ENCODE assay signal across 7 mouse cellular contexts in the genomic region with DNA sequence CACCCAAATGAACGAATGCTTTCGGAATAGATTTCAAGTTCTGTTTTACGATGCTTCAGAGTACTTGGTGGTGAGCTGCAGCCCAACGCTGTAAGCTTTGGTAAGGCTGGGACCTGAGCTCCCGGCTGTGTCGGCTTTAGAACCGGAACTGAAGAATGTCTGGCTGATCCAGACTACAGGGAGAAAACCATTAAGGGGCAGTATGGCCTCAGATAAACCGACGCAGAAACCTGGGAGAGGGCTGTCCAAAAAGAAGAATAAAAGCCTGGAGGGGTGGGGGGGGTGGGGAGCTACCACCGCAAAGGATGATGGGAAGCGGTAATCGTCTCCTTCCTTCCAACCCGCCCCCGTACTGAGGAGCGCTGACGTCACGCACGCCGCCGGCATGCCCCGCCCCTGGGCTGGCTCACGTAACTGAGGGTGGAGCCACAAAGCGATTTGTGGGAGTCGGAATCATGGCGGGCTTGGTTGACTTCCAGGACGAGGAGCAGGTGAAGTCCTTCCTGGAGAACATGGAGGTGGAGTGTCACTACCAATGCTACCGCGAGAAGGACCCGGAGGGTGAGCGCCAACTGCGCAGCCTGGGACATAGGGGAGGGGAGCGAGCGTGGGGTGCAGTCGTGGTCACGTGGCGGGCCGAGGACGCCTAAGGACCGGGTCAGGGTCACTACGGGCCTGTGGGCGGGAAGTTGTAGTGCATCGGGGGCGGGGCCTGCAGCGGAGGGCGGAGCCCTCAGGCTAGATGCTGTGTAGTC. TPM values are rescaled to one million over a fixed set of nuclear protein-coding genes. Genes with fewer than 3 reads are reported as not detected.
DNase-seq lines count a peak whose midpoint lies in the region; ATAC-seq and TF ChIP-seq lines count a peak whose summit lies in the region.

A gene (plus strand): TSS at position 411 of the 755 bp plus-strand sequence.

- DNase-seq in adrenal gland, postnatal 25 days, result peak; percentile 98
- peak; percentile 99 for DNase-seq in heart, adult 11 months
- peak; percentile 98 for DNase-seq in kidney, adult 2 months
- DNase-seq in spleen, adult 2 months (ENCODE audit: low read depth in 1 of 2, low spot score in 2 of 2), result peak; percentile 95

- 0 out of 2 replicates have a peak, but pooled peaks cover 2% of the 10 kb centered on the region for H3K4me1 ChIP-seq in embryonic facial prominence, embryonic 12.5 days
- H3K4me1 ChIP-seq in kidney, adult 2 months (ENCODE audit: control insufficient read depth, insufficient read depth, low read length), result peaks cover 3% of the 10 kb centered on the region; the same call in 1 of the 2 replicates
- H3K4me1 ChIP-seq in limb, embryonic 12.5 days (replicated peaks), result peaks cover 11% of the 10 kb centered on the region; the same call in 1 of the 2 replicates
- H3K4me1 ChIP-seq in midbrain, embryonic 15.5 days, result peaks cover 17% of the 10 kb centered on the region
- no peaks in the 10 kb centered on the region for H3K4me1 ChIP-seq in spleen, adult 2 months (ENCODE audit: control insufficient read depth, insufficient read depth, insufficient read length)

- 1% methylated on average over 44 of the region's 45 CpGs for WGBS in embryonic facial prominence, embryonic 12.5 days
- WGBS in kidney, adult 2 months, result under 1% methylated on average over 45 of the region's 45 CpGs
- under 1% methylated on average over 44 of the region's 45 CpGs for WGBS in limb, embryonic 12.5 days
- under 1% methylated on average over 44 of the region's 45 CpGs for WGBS in midbrain, embryonic 15.5 days
- WGBS in spleen, adult 2 months, result under 1% methylated on average over 45 of the region's 45 CpGs

- peak within 1 kb of the TSS; percentile 60 for H3K9ac ChIP-seq in embryonic facial prominence, embryonic 12.5 days
- H3K9ac ChIP-seq in limb, embryonic 12.5 days (replicated peaks), result peak within 1 kb of the TSS; percentile 56
- H3K9ac ChIP-seq in midbrain, embryonic 15.5 days, result peak within 1 kb of the TSS; percentile 76

- H3K27ac ChIP-seq in embryonic facial prominence, embryonic 12.5 days, result peak within 1 kb of the TSS; percentile 93
- peak within 1 kb of the TSS; percentile 94 for H3K27ac ChIP-seq in kidney, adult 2 months (ENCODE audit: insufficient read depth, low read depth, low read length)
- H3K27ac ChIP-seq in limb, embryonic 12.5 days, result peak within 1 kb of the TSS; percentile 92
- H3K27ac ChIP-seq in midbrain, embryonic 15.5 days, result peak within 1 kb of the TSS; percentile 97
- H3K27ac ChIP-seq in spleen, adult 2 months (ENCODE audit: insufficient read depth, low read length), result peak within 1 kb of the TSS; percentile 78

- H3K27me3 ChIP-seq in embryonic facial prominence, embryonic 12.5 days, result no peaks in the 10 kb centered on the region
- no peaks in the 10 kb centered on the region for H3K27me3 ChIP-seq in kidney, adult 2 months (replicated peaks; ENCODE audit: control insufficient read depth, insufficient read depth, low read length)
- H3K27me3 ChIP-seq in limb, embryonic 12.5 days, result no peaks in the 10 kb centered on the region
- H3K27me3 ChIP-seq in midbrain, embryonic 15.5 days (replicated peaks), result no peaks in the 10 kb centered on the region
- H3K27me3 ChIP-seq in spleen, adult 2 months (ENCODE audit: control insufficient read depth, insufficient read depth, low read length), result no peaks in the 10 kb centered on the region

- ATAC-seq in embryonic facial prominence, embryonic 12.5 days (ENCODE audit: insufficient number of reproducible peaks, insufficient read depth, low FRiP score, low TSS enrichment), result peak; percentile 87
- peak; percentile 91 for ATAC-seq in limb, embryonic 12.5 days (ENCODE audit: insufficient number of reproducible peaks, insufficient read depth, low FRiP score, low TSS enrichment, low read depth)
- ATAC-seq in midbrain, embryonic 15.5 days (replicated peaks), result peak; percentile 94

- H3K4me2 ChIP-seq in embryonic facial prominence, embryonic 12.5 days (replicated peaks), result peak within 1 kb of the TSS; percentile 60
- H3K4me2 ChIP-seq in limb, embryonic 12.5 days, result peak within 1 kb of the TSS; percentile 58
- peak within 1 kb of the TSS; percentile 70 for H3K4me2 ChIP-seq in midbrain, embryonic 15.5 days

- H3K4me3 ChIP-seq in embryonic facial prominence, embryonic 12.5 days, result peak within 1 kb of the TSS; percentile 79
- H3K4me3 ChIP-seq in kidney, adult 2 months (ENCODE audit: insufficient read depth, low read depth, low read length), result peak within 1 kb of the TSS; percentile 78
- peak within 1 kb of the TSS; percentile 59 for H3K4me3 ChIP-seq in limb, embryonic 12.5 days (replicated peaks)
- peak within 1 kb of the TSS; percentile 79 for H3K4me3 ChIP-seq in midbrain, embryonic 15.5 days
- H3K4me3 ChIP-seq in spleen, adult 2 months (ENCODE audit: extremely low read depth, insufficient read depth, insufficient read length), result peak within 1 kb of the TSS; percentile 81

- H3K9me3 ChIP-seq in embryonic facial prominence, embryonic 12.5 days, result no peaks in the 10 kb centered on the region
- H3K9me3 ChIP-seq in limb, embryonic 12.5 days, result no peaks in the 10 kb centered on the region
- H3K9me3 ChIP-seq in midbrain, embryonic 15.5 days, result no peaks in the 10 kb centered on the region

- peak; percentile 22 for TF ChIP-seq POLR2A in kidney, adult 2 months (IDR thresholded peaks at IDR 0.05; ENCODE audit: low read depth, low read length)
- TF ChIP-seq POLR2A in spleen, adult 2 months (IDR thresholded peaks at IDR 0.05; ENCODE audit: low read depth, low read length), result no peak; the same call in 1 of the 2 replicates

- no peak for TF ChIP-seq CTCF in kidney, adult 2 months (conservative IDR thresholded peaks at IDR 0.05; ENCODE audit: insufficient read depth, insufficient read length, low read depth, low read length)
- TF ChIP-seq CTCF in spleen, adult 2 months (IDR thresholded peaks at IDR 0.05; ENCODE audit: extremely low read depth, insufficient read depth, insufficient read length, insufficient replicate concordance), result no peak

- H3K36me3 ChIP-seq in embryonic facial prominence, embryonic 12.5 days, result peaks cover 17% of the 10 kb centered on the region
- no peaks in the 10 kb centered on the region; the same call in 1 of the 2 replicates for H3K36me3 ChIP-seq in kidney, adult 2 months (ENCODE audit: control insufficient read depth, insufficient read depth, low read length)
- peaks cover 22% of the 10 kb centered on the region for H3K36me3 ChIP-seq in limb, embryonic 12.5 days
- H3K36me3 ChIP-seq in midbrain, embryonic 15.5 days (replicated peaks), result no peaks in the 10 kb centered on the region
- H3K36me3 ChIP-seq in spleen, adult 2 months (ENCODE audit: control insufficient read depth, insufficient read depth, low read length), result peaks cover 3% of the 10 kb centered on the region; the same call in 1 of the 2 replicates

RNA-seq across cellular contexts. Expression of the gene that starts here (rescaled TPM):
- total RNA-seq in adrenal gland, postnatal 25 days (2021), result 33.9 and 55.8 TPM in 2 replicates
- polyA plus RNA-seq in embryonic facial prominence, embryonic 12.5 days (2016; fragmentation: Nextera tagmentation; extraction: Ambion mirVana), result 55.6 and 58.0 TPM in 2 replicates
- polyA plus RNA-seq in kidney, adult 2 months (2012; rRNA removed), result 15.7 and 21.2 TPM in 2 replicates
- polyA plus RNA-seq in limb, embryonic 12.5 days (2016; fragmentation: Nextera tagmentation; extraction: Ambion mirVana), result 50.4 and 53.0 TPM in 2 replicates
- 51.1 and 51.4 TPM in 2 replicates for polyA plus RNA-seq in midbrain, embryonic 15.5 days (2015; fragmentation: Nextera tagmentation; extraction: Ambion mirVana)
- polyA plus RNA-seq in spleen, adult 2 months (2012; rRNA removed), result 2.8 and 3.7 TPM in 2 replicates

Comparison
In these comparisons a context has a peak if more than half of its experiments do, and no peak if none do; other contexts are left out.
1. Peak in every context shown above with its lines: DNase-seq, ATAC-seq, H3K4me3 ChIP-seq and H3K27ac ChIP-seq.